Mouse (Mus musculus): ENCODE data around the gene Cnst. TPM values are rescaled to one million over a fixed set of nuclear protein-coding genes. Genes with fewer than 3 reads are reported as not detected.
"Not testable (repeated sequence)": the region's sequence is repeated elsewhere in the genome, so short reads cannot be mapped to it uniquely, and the experiment has no call there.

The Cnst gene
- polyA plus RNA-seq (2015; fragmentation: Nextera tagmentation; extraction: Ambion mirVana) = 16.1 and 18.0 TPM in 2 replicates

- peak within 1 kb of the TSS; percentile 91 for H3K4me3 ChIP-seq
- peak within 1 kb of the TSS; percentile 97 for H3K27ac ChIP-seq
- ATAC-seq (ENCODE audit: borderline replicate concordance, extremely low read depth, low FRiP score, low TSS enrichment) = peak; percentile 99
- peak within 1 kb of the TSS; percentile 67 for H3K4me2 ChIP-seq
- not testable (repeated sequence) for H3K9me3 ChIP-seq, H3K36me3 ChIP-seq, H3K27me3 ChIP-seq
- peak within 1 kb of the TSS; percentile 78 for H3K9ac ChIP-seq
- WGBS = under 1% methylated on average over 69 of the region's 69 CpGs
- peaks cover 21% of the 10 kb centered on the region for H3K4me1 ChIP-seq
Measured at GRCm38 (mm10) chr1:179545768-179546550, at the start of gene Cnst, which contains the start of gene Tfb2m. Gene Cnst, plus strand, starts transcription at chr1:179546370. Gene Tfb2m, minus strand, starts transcription at chr1:179546267.

- WGBS = 55% methylated on average over 3 of the region's 3 CpGs
- Histone ChIP-seq H3K9me3 (no peaks in the 10 kb centered on the region), H3K27ac (no peak overlapping the region; the same call in 1 of the 2 replicates), H3K27me3 (no peaks in the 10 kb centered on the region), H3K4me1 (no peaks in the 10 kb centered on the region), H3K4me3 (no peak overlapping the region), H3K36me3 (no peaks in the 10 kb centered on the region), H3K9ac (no peak overlapping the region), H3K4me2 (no peak overlapping the region)
- peak; percentile 42; the same call in 1 of the 2 replicates for ATAC-seq (ENCODE audit: borderline replicate concordance, extremely low read depth, low FRiP score, low TSS enrichment)
Measured at GRCm38 (mm10) chr1:179499257-179499656, 46.9 kb upstream of the Cnst start.

- Histone ChIP-seq H3K4me3 (no peak overlapping the region), H3K9me3 (no peaks in the 10 kb centered on the region), H3K4me2 (no peak overlapping the region), H3K9ac (no peak overlapping the region), H3K4me1 (0 out of 2 replicates have a peak, but pooled peaks cover 2% of the 10 kb centered on the region), H3K27me3 (no peaks in the 10 kb centered on the region), H3K27ac (no peak overlapping the region), H3K36me3 (no peaks in the 10 kb centered on the region)
- no peak for ATAC-seq (ENCODE audit: borderline replicate concordance, extremely low read depth, low FRiP score, low TSS enrichment)
- WGBS = 14% methylated on average over 3 of the region's 3 CpGs
Measured at GRCm38 (mm10) chr1:179502565-179502964, 43.6 kb upstream of the Cnst start.

- 0 out of 2 replicates have a peak, but pooled peaks cover 2% of the 10 kb centered on the region for H3K4me1 ChIP-seq
- WGBS = 53% methylated on average over 9 of the region's 9 CpGs
- H3K9ac ChIP-seq = no peak overlapping the region
- H3K9me3 ChIP-seq = no peaks in the 10 kb centered on the region
- H3K36me3 ChIP-seq = no peaks in the 10 kb centered on the region
- ATAC-seq (ENCODE audit: borderline replicate concordance, extremely low read depth, low FRiP score, low TSS enrichment) = no peak
- H3K27me3 ChIP-seq = no peaks in the 10 kb centered on the region
- H3K4me3 ChIP-seq = no peak overlapping the region
- no peak overlapping the region for H3K27ac ChIP-seq
- no peak overlapping the region for H3K4me2 ChIP-seq
Measured at GRCm38 (mm10) chr1:179506530-179507315, 39.4 kb upstream of the Cnst start.

- no peaks in the 10 kb centered on the region for H3K36me3 ChIP-seq
- WGBS = 75% methylated on average over 13 of the region's 13 CpGs
- no peak for ATAC-seq (ENCODE audit: borderline replicate concordance, extremely low read depth, low FRiP score, low TSS enrichment)
- no peaks in the 10 kb centered on the region for H3K9me3 ChIP-seq
- H3K4me3 ChIP-seq = no peak overlapping the region
- no peak overlapping the region for H3K27ac ChIP-seq
- no peak overlapping the region for H3K4me2 ChIP-seq
- H3K27me3 ChIP-seq = no peaks in the 10 kb centered on the region
- no peak overlapping the region for H3K9ac ChIP-seq
- 0 out of 2 replicates have a peak, but pooled peaks cover 2% of the 10 kb centered on the region for H3K4me1 ChIP-seq
Measured at GRCm38 (mm10) chr1:179510546-179511340, 35.4 kb upstream of the Cnst start.

- no peak for ATAC-seq (ENCODE audit: borderline replicate concordance, extremely low read depth, low FRiP score, low TSS enrichment)
- H3K9ac ChIP-seq = no peak overlapping the region
- H3K27ac ChIP-seq = no peak overlapping the region
- no peaks in the 10 kb centered on the region for H3K4me1 ChIP-seq
- no peaks in the 10 kb centered on the region for H3K9me3 ChIP-seq
- H3K36me3 ChIP-seq = no peaks in the 10 kb centered on the region
- H3K4me3 ChIP-seq = no peak overlapping the region
- no peak overlapping the region for H3K4me2 ChIP-seq
- 78% methylated on average over 7 of the region's 7 CpGs for WGBS
- no peaks in the 10 kb centered on the region for H3K27me3 ChIP-seq
Measured at GRCm38 (mm10) chr1:179511895-179512294, 34.3 kb upstream of the Cnst start.

GRCm38 (mm10) chr1:179516941-179517712, 29.0 kb upstream of the Cnst start:
- Histone ChIP-seq H3K4me2 (peak overlapping the region; percentile 94), H3K4me1 (no peaks in the 10 kb centered on the region), H3K4me3 (peak overlapping the region; percentile 63), H3K9me3 (no peaks in the 10 kb centered on the region), H3K36me3 (no peaks in the 10 kb centered on the region), H3K9ac (peak overlapping the region; percentile 58), H3K27me3 (no peaks in the 10 kb centered on the region), H3K27ac (peak overlapping the region; percentile 17; the same call in 1 of the 2 replicates)
- ATAC-seq (ENCODE audit: borderline replicate concordance, extremely low read depth, low FRiP score, low TSS enrichment) = peak; percentile 75; the same call in 1 of the 2 replicates
- under 1% methylated on average over 21 of the region's 21 CpGs for WGBS

- H3K9me3 ChIP-seq = no peaks in the 10 kb centered on the region
- ATAC-seq (ENCODE audit: borderline replicate concordance, extremely low read depth, low FRiP score, low TSS enrichment) = peak; percentile 84
- no peaks in the 10 kb centered on the region for H3K36me3 ChIP-seq
- peak within 1 kb of the TSS; percentile 17; the same call in 1 of the 2 replicates for H3K27ac ChIP-seq
- H3K4me2 ChIP-seq = peak within 1 kb of the TSS; percentile 94
- H3K9ac ChIP-seq = peak within 1 kb of the TSS; percentile 58
- H3K27me3 ChIP-seq = no peaks in the 10 kb centered on the region
- WGBS = 7% methylated on average over 39 of the region's 39 CpGs
- H3K4me1 ChIP-seq = no peaks in the 10 kb centered on the region
- H3K4me3 ChIP-seq = peak within 1 kb of the TSS; percentile 63
Measured at GRCm38 (mm10) chr1:179517713-179518465, 28.3 kb upstream of the Cnst start, which contains the start of gene Smyd3. Gene Smyd3, minus strand, starts transcription at chr1:179518041.

- Histone ChIP-seq H3K9ac (no peak overlapping the region), H3K4me3 (no peak overlapping the region), H3K9me3 (no peaks in the 10 kb centered on the region), H3K4me1 (no peaks in the 10 kb centered on the region), H3K4me2 (no peak overlapping the region), H3K27me3 (no peaks in the 10 kb centered on the region), H3K36me3 (no peaks in the 10 kb centered on the region), H3K27ac (no peak overlapping the region)
- ATAC-seq (ENCODE audit: borderline replicate concordance, extremely low read depth, low FRiP score, low TSS enrichment) = no peak
- 68% methylated on average over 3 of the region's 3 CpGs for WGBS
Measured at GRCm38 (mm10) chr1:179519901-179520300, 26.3 kb upstream of the Cnst start.

GRCm38 (mm10) chr1:179539054-179539453, 7.1 kb upstream of the Cnst start:
- peaks cover 28% of the 10 kb centered on the region for H3K36me3 ChIP-seq

More at GRCm38 (mm10) chr1:179539054-179539453, 7.1 kb upstream of the Cnst start:
- Histone ChIP-seq H3K4me3 (no peak overlapping the region), H3K4me1 (peaks cover 5% of the 10 kb centered on the region), H3K4me2 (no peak overlapping the region), H3K27me3 (no peaks in the 10 kb centered on the region), H3K9me3 (no peaks in the 10 kb centered on the region), H3K27ac (no peak overlapping the region), H3K9ac (no peak overlapping the region)
- WGBS = 80% methylated on average over 3 of the region's 3 CpGs
- ATAC-seq (ENCODE audit: borderline replicate concordance, extremely low read depth, low FRiP score, low TSS enrichment) = no peak
